Comparison of ENCODE assay signal across 18 mouse cellular contexts in genomic region chr1:61236511-61236910, GRCm38 (mm10).
"Had no signal": no experiment of that assay in that cellular context is flagged by ENCODE, and none has a peak within 500 bp of the region (broad histone marks: within the 10 kb centered on the region; RNA-seq: fewer than 3 reads in every experiment).

No protein-coding gene starts in this region.

- H3K27me3 ChIP-seq: liver, embryonic 15.5 days; lung, embryonic 15.5 days; megakaryocyte, embryonic 14.5 days; midbrain, embryonic 15.5 days; neural tube, embryonic 12.5 days; stomach, embryonic 15.5 days had no signal

- H3K27ac ChIP-seq: liver, embryonic 15.5 days; lung, embryonic 15.5 days; macrophage; midbrain, embryonic 15.5 days; neural tube, embryonic 12.5 days; stomach, embryonic 15.5 days; stomach, postnatal 0 days had no signal

- H3K4me3 ChIP-seq: liver, embryonic 15.5 days; lung, embryonic 15.5 days; megakaryocyte, embryonic 14.5 days; midbrain, embryonic 15.5 days; neural tube, embryonic 12.5 days; stomach, embryonic 15.5 days had no signal

- DNase-seq: liver, postnatal 0 days; lung, adult 2 months; lung, postnatal 14 days; lung, postnatal 36 days; right cerebral cortex, postnatal 14 days; thymus, adult 2 months; thymus, postnatal 25 days; thymus, postnatal 4 days had no signal

- H3K4me1 ChIP-seq: liver, embryonic 15.5 days; lung, embryonic 15.5 days; megakaryocyte, embryonic 14.5 days had no signal

- H3K9ac ChIP-seq: liver, embryonic 15.5 days; liver, postnatal 0 days; lung, embryonic 15.5 days; midbrain, embryonic 15.5 days; neural tube, embryonic 12.5 days; stomach, embryonic 15.5 days had no signal

- H3K9me3 ChIP-seq: liver, embryonic 15.5 days; lung, embryonic 15.5 days; megakaryocyte, embryonic 14.5 days; midbrain, embryonic 15.5 days; neural tube, embryonic 12.5 days; stomach, embryonic 15.5 days had no signal

- H3K36me3 ChIP-seq: liver, embryonic 15.5 days; lung, embryonic 15.5 days; midbrain, embryonic 15.5 days; neural tube, embryonic 12.5 days; stomach, embryonic 15.5 days had no signal

- H3K4me2 ChIP-seq: liver, embryonic 15.5 days; lung, embryonic 15.5 days; midbrain, embryonic 11.5 days; midbrain, embryonic 15.5 days; neural tube, embryonic 12.5 days; stomach, embryonic 15.5 days had no signal

- ATAC-seq: liver, postnatal 0 days; lung, postnatal 0 days; midbrain, embryonic 15.5 days had no signal
